Mouse (Mus musculus): ENCODE results near the gene Prdm15.

DNA sequence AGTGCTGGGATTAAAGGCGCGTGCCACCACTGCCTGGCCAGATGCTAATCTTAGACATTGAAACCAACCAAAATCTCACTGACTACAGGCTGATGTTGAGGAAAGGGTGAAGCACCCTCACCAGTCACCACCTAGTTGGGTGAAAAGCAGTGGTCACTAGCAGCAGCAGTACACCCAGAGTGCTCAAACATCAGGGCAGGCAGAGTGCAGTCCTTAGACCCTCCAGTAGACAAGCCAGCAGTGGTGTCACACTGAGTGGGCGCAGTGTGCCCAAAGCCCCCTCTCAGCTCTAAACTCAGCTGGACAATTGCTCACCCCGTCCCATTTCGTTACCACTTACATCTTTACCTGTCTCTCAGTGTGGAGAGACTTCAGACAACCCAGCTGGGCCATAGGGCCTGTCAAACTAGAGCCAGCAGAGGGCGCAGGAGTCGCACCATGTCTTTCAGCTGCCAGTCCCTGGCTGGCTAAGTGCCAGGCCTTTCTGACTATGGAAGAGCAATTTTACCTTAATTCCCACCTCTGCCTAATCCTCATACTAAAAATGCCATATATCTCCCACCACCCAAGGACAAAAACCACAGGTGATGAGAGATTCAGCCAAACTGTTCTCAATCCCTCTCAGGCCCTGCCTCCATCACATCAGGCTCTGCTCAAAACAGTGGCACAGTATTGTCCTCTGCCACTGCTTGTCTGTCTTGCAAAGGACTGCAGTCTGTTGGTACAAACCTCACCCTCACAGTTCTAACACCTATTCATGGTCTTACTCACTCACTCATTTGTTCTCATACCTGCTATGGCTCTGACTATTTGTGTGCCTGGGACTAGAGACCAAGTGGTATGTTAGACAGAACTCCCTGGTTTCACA, 46.7 kb downstream of the Prdm15 start:
- no peak for TF ChIP-seq POLR2A (IDR thresholded peaks at IDR 0.05; ENCODE audit: insufficient read length, low read depth)
- no peak for TF ChIP-seq USF1 (IDR thresholded peaks at IDR 0.05; ENCODE audit: low read depth)
- TF ChIP-seq TCF12 (IDR thresholded peaks at IDR 0.05; ENCODE audit: insufficient read depth, poor library complexity, severe bottlenecking) = no peak
- TF ChIP-seq E2F4 (IDR thresholded peaks at IDR 0.05; ENCODE audit: insufficient read depth) = no peak
